Mouse (Mus musculus) gastrocnemius, postnatal 10 days (tissue): ENCODE data around the gene Zscan5b. TPM values are rescaled to one million over a fixed set of nuclear protein-coding genes. Genes with fewer than 3 reads are reported as not detected.
A peak's percentile ranks its signal among the peaks of the same experiment; 100 is the strongest.
"Not testable (repeated sequence)": the region's sequence is repeated elsewhere in the genome, so short reads cannot be mapped to it uniquely, and the experiment has no call there.

Source experiments
- DNase-seq: peaks from one replicate; pipeline ENCODE4 v3.0.0; 2021; ENCODE audit warnings: mixed read lengths
- long read RNA-seq, 2 experiments: library from polyadenylated mRNA; stranded (forward); transcript quantifications; one replicate each; pipeline ENCODE4 v2.0.0; 2021
- total RNA-seq, 2 experiments: library from RNA; stranded (reverse); gene quantifications; 2 replicates each; pipeline ENCODE4 v1.2.3; 2021

The Zscan5b gene
- total RNA-seq, result not detected
- long read RNA-seq, experiment 1, result 0 reads
- long read RNA-seq, experiment 2, result 0 reads

DNA sequence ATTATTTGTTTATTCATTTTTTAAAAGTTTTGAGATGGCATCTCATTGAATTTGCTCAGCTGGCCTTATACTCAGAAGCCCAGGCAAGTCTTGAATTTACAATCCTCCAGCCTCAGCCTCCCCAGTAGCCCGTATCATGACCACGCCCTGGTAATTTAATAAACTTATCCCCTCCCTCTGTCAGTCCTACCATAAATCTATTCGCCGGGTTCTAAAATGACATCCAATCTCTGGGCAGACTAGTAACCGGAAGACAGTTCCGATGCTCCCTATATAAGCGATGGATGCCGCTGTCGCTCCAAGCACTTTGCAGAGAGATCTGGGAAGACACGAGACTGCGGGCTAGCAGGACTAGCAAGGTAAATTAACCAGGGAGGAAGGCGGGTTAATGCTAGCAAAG, at the start of gene Zscan5b:
Gene Zscan5b, plus strand, starts transcription at position 301 of the 400 bp plus-strand sequence.
- DNase-seq, result no peak

- DNase-seq, result no peak
These were observed 49.3 kb upstream of the Zscan5b start for GRCm38 (mm10) chr7:6172674-6173244.

DNA sequence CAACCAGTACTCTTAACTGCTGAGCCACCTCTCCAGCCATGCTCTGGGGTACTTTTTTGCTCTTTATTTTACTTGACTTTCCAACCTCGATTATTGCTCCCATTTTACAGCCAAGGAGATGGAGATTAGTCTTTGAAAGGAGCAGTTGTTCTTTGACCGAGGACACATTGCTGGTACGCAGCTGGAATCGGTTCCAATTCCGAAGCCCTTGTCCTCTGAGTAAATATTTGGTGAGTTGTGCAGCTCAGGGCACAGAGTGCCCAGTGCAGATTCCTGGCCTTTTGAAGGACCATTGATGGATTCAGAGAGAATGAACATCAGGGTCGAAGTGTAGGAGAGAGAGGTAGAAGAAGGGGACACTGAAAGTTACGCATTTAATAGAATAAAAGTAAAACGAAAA, 48.2 kb upstream of the Zscan5b start:
- DNase-seq, result no peak

DNA sequence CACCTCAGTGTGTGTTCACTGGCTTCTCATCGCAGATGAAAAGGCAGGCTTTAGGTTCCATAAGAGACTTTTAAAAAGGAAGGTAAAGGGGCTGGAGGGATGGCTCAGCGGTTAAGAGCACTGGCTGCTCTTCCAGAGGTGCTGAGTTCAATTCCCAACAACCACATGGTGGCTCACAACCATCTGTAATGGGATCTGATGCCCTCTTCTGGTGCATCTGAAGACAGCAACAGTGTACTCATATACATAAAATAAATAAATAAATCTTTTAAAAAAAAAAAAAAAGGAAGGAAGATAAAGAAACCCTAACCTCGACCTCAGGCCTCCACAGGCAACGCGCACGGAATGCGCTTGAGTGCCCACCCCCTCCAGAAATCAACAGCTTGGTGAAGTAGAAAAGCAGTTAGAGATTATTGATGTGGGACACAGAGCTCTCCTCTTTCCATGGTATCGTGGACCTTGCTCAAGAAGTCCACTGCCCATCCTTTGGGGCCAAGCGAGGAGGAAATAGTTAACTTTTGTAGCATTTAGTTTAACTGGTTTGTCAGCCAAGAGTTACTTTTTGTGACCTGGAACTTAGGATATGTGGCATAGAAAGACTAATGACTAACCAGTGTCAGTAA, 47.6 kb upstream of the Zscan5b start:
- not testable (repeated sequence) for DNase-seq

- no peak for DNase-seq
These were observed 43.1 kb upstream of the Zscan5b start for GRCm38 (mm10) chr7:6179013-6179412.

DNA sequence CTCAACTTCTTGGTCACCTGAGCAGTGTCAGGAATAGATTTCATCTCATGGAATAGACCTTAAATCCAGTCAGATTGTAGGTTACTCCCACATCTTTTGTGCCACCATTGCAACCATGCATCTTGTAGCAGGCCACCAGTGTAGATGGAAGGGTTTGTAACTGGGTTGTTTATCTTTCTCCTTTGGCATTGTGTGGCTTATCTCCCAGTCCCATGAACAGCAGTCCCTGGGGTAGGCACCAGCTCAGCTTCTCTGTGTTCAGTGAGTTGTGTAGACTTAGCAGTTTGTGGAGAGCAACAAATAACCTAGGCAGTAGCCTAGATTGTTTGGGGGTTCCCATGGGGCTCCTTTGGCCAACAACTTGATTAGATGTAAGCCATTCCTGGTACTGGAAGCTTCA, 39.2 kb upstream of the Zscan5b start:
- no peak for DNase-seq

DNA sequence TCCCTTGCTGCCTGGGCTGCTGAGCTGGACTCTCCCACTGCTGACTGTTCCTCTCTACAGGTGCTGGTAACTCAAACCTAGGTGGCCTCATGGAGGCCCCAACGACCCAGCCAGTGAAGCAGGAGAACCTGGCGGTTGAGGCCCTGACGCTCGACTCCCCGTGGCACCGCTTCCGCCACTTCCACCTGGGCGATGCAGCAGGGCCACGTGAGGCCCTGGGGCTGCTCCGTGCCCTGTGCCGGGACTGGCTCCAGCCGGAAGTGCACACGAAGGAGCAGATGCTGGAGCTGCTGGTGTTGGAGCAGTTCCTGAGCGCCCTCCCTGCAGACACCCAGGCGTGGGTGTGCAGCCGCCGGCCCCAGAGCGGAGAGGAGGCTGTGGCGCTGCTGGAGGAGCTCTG, 38.3 kb upstream of the Zscan5b start:
- DNase-seq, result no peak

DNA sequence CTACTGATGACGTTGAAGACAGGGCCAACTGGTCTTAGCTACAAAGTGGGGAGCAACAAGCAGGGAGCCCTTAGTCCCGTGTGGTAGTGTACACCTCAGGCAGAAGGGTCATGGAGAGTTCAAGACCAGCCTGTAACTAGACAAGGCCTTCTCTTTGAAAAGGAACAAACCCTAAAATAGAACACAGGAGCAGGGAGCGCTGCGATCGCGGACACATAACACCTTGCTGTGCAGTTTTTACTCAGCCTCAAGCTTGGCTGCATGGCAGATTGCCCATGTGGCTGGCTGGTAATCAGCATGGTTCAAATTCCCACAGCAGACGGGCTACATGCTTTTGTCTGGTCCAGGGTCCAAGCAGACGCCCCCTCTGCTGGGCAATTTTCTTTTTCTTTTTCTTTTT, 37.6 kb upstream of the Zscan5b start:
- peak; percentile 33 for DNase-seq

DNA sequence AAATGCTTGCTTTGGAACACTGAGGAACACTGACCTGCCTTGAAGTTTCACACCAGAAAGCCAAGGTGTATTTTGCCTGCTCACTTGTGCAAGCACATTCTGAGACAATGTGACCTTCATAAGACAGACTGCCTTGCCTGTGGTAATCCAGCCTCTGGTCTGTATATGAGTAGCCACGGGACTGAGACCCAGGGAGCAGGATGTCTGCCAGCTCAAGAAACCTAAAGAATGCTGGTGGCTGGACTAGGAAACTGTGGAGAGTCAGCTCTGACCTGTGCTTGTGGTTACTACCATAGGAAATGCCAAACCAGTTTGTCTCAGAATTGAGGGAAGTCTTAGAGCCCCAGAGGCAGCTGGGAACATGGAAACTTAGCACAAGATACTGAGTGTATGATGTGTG, 36.7 kb upstream of the Zscan5b start:
- no peak for DNase-seq

GRCm38 (mm10) chr7:6186176-6186575, 35.9 kb upstream of the Zscan5b start:
- no peak for DNase-seq

DNA sequence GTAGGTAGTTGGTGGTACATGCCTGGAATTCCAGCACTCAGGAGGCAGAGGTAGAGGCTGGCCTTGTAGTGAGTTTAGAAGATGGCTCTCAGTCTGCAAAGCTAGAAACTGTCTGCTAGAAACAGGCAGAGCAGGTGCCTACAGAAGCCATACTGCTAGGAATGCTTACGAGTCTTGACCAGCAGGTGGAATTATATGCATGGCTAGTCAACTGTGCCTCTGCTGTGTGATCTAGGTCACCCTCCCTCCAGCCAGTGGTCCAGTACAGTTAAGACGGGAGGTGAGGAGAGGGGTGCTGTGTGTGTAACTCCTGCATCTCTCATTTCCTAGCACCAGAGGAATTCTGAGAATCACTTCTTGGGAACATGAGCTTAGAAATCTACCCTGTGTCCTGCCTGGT, 35.3 kb upstream of the Zscan5b start:
- DNase-seq, result no peak

DNA sequence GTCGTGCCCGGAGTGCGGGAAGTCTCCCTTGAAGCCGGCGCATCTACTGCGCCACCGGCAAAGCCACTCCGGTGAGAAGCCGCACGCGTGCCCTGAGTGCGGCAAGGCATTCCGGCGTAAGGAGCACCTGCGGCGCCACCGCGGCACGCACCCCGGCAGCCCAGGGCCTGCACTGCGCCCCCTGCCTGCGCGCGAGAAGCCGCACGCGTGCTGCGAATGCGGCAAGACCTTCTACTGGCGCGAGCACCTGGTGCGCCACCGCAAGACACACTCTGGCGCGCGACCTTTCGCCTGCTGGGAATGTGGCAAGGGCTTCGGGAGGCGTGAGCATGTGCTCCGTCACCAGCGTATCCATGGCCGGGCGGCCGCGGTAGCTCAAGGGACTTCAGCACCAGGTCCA, 32.5 kb upstream of the Zscan5b start:
- DNase-seq, result no peak

DNA sequence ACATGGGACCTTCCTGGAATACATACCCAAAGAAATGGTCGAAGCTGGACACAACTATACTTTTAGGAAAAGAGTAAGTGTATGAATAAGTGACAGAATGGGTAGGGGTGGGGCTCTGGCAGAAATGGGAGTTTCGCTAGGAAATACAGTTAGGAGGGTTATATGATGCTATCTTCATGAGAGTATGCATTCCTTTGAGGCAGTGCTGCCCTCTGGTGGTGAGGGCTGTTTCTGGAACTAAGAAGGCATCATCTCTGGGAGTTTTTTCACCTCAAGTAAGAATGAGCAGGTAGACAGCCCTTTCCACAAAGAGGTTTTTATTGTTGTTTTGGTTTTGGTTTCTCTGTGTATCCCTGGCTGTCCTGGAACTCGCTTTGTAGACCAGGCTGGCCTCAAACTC, 30.7 kb upstream of the Zscan5b start:
- DNase-seq, result peak; percentile 84

DNA sequence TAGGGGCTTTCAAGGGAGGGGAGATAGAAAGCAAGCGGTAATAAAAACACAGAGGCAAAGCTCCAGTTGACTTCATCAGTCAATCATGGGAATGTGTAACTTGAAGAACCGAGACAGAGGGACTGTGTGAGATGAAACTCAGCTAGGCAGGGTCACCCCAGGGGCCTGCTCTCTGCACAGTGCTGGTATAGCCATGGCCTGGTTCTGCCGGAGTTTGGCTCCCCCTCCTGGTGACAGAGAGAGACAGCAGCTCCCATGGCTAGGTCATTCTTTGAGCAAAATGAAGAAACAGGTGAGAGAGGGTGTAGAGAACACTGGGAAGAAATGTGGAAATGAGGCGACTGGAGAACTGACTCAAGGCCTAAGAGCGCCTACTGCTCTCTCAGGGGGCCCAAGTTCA, 27.9 kb upstream of the Zscan5b start:
- peak; percentile 63 for DNase-seq

GRCm38 (mm10) chr7:6195777-6196176, 26.3 kb upstream of the Zscan5b start:
- DNase-seq, result no peak

DNA sequence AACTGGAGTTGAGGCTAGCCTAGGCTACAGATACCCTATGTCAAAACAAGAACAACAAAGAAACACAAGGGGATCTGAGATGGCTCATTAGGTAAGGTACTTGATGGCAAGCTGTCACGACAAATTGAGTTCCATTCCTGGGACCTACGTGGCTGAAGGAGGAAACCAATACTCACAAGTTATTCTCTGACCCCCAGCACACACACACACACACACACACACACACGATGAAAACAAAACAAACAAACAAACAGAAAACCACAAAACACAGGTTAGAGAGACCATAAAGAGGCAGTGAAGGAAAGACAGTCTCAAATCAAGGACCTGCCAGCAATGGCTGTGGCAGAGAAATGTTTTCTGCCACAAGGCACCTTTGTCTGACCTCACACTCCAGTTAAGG, 25.3 kb upstream of the Zscan5b start, which contains the start of gene Galp:
Gene Galp, plus strand, starts transcription at position 301 of the 400 bp plus-strand sequence.
- no peak for DNase-seq

DNA sequence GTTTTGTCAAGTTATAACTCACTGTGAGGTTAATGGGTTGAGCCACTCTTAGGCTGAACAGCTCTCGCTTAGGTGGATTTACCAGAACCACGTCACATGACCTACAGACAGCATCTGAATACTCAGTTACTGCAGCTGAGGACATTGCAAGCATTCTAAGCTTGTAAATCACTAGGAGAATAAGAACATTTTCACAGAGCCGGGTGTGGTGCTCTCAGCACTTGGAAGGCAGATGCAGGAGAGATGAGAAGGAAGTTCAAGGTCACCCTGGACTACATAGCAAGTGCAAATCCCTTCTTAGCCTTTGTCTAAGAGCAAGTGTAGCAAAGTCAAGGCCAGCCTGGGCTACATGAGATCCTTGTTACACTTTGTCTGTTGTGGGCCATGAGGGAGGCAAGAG, 17.9 kb upstream of the Zscan5b start:
- no peak for DNase-seq

GRCm38 (mm10) chr7:6213144-6213543, 8.9 kb upstream of the Zscan5b start:
- DNase-seq, result peak; percentile 29

DNA sequence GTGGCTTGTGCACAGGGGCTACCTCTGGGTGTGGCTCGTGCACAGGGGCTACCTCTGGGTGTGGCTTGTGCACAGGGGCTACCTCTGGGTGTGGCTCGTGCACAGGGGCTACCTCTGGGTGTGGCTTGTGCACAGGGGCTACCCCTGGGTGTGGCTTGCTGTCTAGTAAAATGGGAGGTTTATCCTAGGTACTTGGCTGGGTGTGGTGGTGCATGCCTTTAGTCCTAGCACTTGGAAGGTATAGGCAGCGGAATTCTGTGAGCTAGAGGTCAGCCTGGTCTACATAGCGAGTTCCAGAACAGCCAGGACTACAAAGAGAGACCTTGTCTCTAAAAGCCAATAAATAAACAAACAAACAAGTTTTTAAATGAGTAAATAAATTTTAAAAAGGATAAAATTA, 7.4 kb upstream of the Zscan5b start:
- not testable (repeated sequence) for DNase-seq

DNA sequence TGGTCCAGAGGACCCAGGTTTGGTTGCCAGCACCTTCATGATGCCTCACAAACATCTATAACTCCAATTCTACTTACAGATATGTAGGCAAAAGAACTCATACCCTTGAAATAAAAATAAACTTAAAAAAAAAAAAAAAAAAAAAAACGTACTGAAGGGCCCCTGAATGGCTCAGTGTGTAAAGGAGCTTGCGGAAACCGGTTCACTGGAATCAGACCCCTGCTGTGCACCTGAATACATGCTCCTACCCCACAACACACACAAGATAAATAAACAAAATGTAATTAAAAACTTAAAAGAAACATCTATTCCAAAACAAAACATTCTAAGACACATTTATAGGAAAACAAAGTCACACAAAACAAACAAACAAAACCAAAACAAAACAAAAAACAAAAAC, 1.9 kb upstream of the Zscan5b start:
- DNase-seq, result no peak

DNA sequence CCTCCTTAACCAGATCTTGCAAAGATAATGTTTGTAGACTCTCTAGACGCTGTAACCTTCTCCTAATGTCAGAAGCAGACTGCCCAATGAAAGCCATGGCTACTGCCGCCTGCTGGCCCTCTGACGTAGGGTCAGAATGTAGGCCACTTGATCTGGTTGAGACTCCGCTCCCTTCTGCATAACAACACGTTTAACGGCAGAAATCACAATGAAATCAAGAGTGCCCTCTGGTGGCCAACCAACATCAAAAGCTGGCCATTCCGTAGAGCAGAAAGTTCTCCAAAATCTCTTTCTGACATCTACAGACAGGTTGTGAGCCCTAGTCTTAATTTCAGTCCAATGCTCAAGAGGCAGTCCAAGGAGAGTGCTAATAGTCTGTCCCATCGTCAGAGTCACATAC, 6.4 kb downstream of the Zscan5b start:
- not testable (repeated sequence) for DNase-seq

GRCm38 (mm10) chr7:6239787-6240186, 17.7 kb downstream of the Zscan5b start:
- DNase-seq, result no peak

DNA sequence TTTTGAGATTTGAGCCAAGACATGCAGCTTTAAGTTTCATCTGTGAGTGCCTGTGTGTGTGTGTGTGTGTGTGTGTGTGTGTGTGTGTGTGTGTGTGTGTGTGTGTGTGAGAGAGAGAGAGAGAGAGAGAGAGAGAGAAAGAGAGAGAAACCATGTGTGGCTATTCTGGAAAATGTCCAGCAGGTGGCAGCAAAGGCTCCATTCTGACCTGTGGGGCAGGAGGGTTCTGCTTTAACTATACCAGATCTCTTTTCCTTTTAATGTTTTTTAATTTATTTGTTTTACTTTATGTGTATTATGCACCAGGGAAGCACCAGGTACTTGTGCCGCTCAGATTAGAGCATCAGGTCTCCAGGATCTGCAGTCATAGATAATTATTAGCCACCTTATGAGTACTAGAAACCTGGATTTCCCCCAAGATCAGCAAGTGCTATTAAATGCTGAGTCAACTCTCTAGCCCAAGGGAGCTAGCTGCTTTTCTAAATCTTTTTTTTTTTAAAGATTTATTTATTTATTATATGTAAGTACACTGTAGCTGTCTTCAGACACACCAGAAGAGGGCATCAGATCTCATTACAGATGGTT, 18.9 kb downstream of the Zscan5b start:
- peak; percentile 33 for DNase-seq
